Mouse (Mus musculus): ENCODE measurements around the gene Gm20388. TPM values are rescaled to one million over a fixed set of nuclear protein-coding genes. Genes with fewer than 3 reads are reported as not detected.
"Not testable (repeated sequence)": the region's sequence is repeated elsewhere in the genome, so short reads cannot be mapped to it uniquely, and the experiment has no call there.

Gm20388 gene
- polyA plus RNA-seq, 1 experiment: 23.9 TPM

DNA sequence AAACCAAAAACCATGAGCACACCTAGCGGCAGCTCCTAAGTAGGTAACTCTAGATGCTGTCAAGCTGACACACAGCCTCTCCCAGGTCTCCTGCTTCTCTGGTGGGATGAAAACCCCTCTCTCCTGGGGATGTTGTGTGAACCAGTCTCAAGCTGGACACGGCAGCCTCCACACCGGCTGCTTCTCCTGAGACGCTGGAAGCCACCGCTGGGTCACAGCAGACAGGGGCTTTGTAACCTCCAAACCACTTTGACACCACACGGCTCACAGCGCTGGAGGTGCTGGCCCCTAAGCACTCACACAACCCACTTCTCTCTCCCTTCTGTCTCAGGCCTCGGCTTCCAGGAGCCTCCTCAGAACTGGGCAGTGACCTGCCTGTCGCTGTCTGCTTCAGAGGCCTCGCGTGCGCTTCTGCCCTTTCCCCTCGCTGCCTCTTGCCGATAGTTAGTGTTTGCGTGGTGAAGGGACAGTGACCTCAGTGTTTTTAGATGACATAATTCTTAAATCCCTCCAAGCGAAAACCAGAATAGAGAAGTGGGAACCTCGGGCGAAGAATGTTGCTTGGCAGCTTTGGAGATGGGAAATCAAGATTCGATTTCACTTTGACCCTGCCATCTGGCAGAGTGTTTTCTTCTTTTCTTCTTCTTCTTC lies 809.1 kb downstream of the Gm20388 start:
- Histone ChIP-seq H3K4me1 (ENCODE audit: control insufficient read depth, insufficient read depth, low read length) (no peaks in the 10 kb centered on the region), H3K4me3 (ENCODE audit: insufficient read depth, low read length) (no peak overlapping the region), H3K27ac (ENCODE audit: insufficient read depth, low read length) (no peak overlapping the region)
- no peak for TF ChIP-seq POLR2A (IDR thresholded peaks at IDR 0.05; ENCODE audit: extremely low read depth, insufficient read depth, low read length)
- TF ChIP-seq CTCF (IDR thresholded peaks at IDR 0.05; ENCODE audit: extremely low read depth, insufficient read depth, low read length): no peak

GRCm38 (mm10) chr8:120723025-120723424 lies 812.4 kb downstream of the Gm20388 start:
- H3K4me1 ChIP-seq (ENCODE audit: control insufficient read depth, insufficient read depth, low read length): no peaks in the 10 kb centered on the region
- no peak overlapping the region for H3K27ac ChIP-seq (ENCODE audit: insufficient read depth, low read length)
- H3K4me3 ChIP-seq (ENCODE audit: insufficient read depth, low read length): no peak overlapping the region
- TF ChIP-seq POLR2A (IDR thresholded peaks at IDR 0.05; ENCODE audit: extremely low read depth, insufficient read depth, low read length) (no peak), CTCF (IDR thresholded peaks at IDR 0.05; ENCODE audit: extremely low read depth, insufficient read depth, low read length) (0 out of 2 replicates have a peak, but pooled peaks have one; percentile 5)

GRCm38 (mm10) chr8:120724096-120724495 lies 813.5 kb downstream of the Gm20388 start:
- not testable (repeated sequence) for H3K4me1 ChIP-seq (ENCODE audit: control insufficient read depth, insufficient read depth, low read length); H3K27ac ChIP-seq (ENCODE audit: insufficient read depth, low read length)

GRCm38 (mm10) chr8:120724816-120725575 lies 814.4 kb downstream of the Gm20388 start:
- no peaks in the 10 kb centered on the region for H3K4me1 ChIP-seq (ENCODE audit: control insufficient read depth, insufficient read depth, low read length)
- H3K4me3 ChIP-seq (ENCODE audit: insufficient read depth, low read length): no peak overlapping the region
- no peak for TF ChIP-seq CTCF (IDR thresholded peaks at IDR 0.05; ENCODE audit: extremely low read depth, insufficient read depth, low read length)
- no peak for TF ChIP-seq POLR2A (IDR thresholded peaks at IDR 0.05; ENCODE audit: extremely low read depth, insufficient read depth, low read length)
- no peak overlapping the region for H3K27ac ChIP-seq (ENCODE audit: insufficient read depth, low read length)

More at GRCm38 (mm10) chr8:120724096-120724495, 813.5 kb downstream of the Gm20388 start:
- H3K4me3 ChIP-seq (ENCODE audit: insufficient read depth, low read length): not testable (repeated sequence)

- Histone ChIP-seq H3K4me3 (ENCODE audit: insufficient read depth, low read length) (no peak overlapping the region), H3K4me1 (ENCODE audit: control insufficient read depth, insufficient read depth, low read length) (no peaks in the 10 kb centered on the region), H3K27ac (ENCODE audit: insufficient read depth, low read length) (no peak overlapping the region)
- no peak for TF ChIP-seq CTCF (IDR thresholded peaks at IDR 0.05; ENCODE audit: extremely low read depth, insufficient read depth, low read length)
- TF ChIP-seq POLR2A (IDR thresholded peaks at IDR 0.05; ENCODE audit: extremely low read depth, insufficient read depth, low read length): no peak
Observed at GRCm38 (mm10) chr8:120725576-120725950, 814.9 kb downstream of the Gm20388 start.

DNA sequence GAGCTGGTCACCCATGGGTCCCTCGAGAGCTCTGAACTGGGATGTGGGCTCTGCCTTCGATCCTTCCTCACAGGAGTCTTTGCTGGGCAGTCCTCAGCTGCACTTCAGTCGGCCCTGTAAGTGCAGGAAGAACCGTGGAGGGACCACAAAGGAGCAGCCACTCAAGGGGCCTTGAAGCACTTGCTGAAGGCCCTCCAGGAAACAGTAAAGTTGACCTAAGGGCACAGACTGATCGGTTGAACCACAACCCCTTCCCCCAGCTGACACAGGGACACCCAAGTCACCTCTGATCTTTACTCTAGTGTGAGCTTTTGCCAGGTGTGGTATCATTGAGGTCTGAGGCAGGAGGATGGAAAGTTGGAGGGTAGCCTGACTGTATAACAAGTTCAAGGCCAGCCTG lies 815.4 kb downstream of the Gm20388 start:
- no peaks in the 10 kb centered on the region for H3K4me1 ChIP-seq (ENCODE audit: control insufficient read depth, insufficient read depth, low read length)

GRCm38 (mm10) chr8:120728488-120729160 lies 818.0 kb downstream of the Gm20388 start:
- H3K4me1 ChIP-seq (ENCODE audit: control insufficient read depth, insufficient read depth, low read length): no peaks in the 10 kb centered on the region
- no peak overlapping the region for H3K4me3 ChIP-seq (ENCODE audit: insufficient read depth, low read length)
- TF ChIP-seq CTCF (IDR thresholded peaks at IDR 0.05; ENCODE audit: extremely low read depth, insufficient read depth, low read length) (no peak), POLR2A (IDR thresholded peaks at IDR 0.05; ENCODE audit: extremely low read depth, insufficient read depth, low read length) (no peak)
- H3K27ac ChIP-seq (ENCODE audit: insufficient read depth, low read length): no peak overlapping the region

More for the DNA sequence above, 815.4 kb downstream of the Gm20388 start:
- no peak overlapping the region for H3K4me3 ChIP-seq (ENCODE audit: insufficient read depth, low read length)
- TF ChIP-seq CTCF (IDR thresholded peaks at IDR 0.05; ENCODE audit: extremely low read depth, insufficient read depth, low read length) (no peak), POLR2A (IDR thresholded peaks at IDR 0.05; ENCODE audit: extremely low read depth, insufficient read depth, low read length) (no peak)
- H3K27ac ChIP-seq (ENCODE audit: insufficient read depth, low read length): no peak overlapping the region

- TF ChIP-seq CTCF (IDR thresholded peaks at IDR 0.05; ENCODE audit: extremely low read depth, insufficient read depth, low read length): no peak
- no peak for TF ChIP-seq POLR2A (IDR thresholded peaks at IDR 0.05; ENCODE audit: extremely low read depth, insufficient read depth, low read length)
- Histone ChIP-seq H3K4me1 (ENCODE audit: control insufficient read depth, insufficient read depth, low read length) (no peaks in the 10 kb centered on the region), H3K27ac (ENCODE audit: insufficient read depth, low read length) (no peak overlapping the region), H3K4me3 (ENCODE audit: insufficient read depth, low read length) (no peak overlapping the region)
Observed at GRCm38 (mm10) chr8:120731582-120731981, 820.9 kb downstream of the Gm20388 start.

GRCm38 (mm10) chr8:120732068-120732467 lies 821.4 kb downstream of the Gm20388 start:
- no peak for TF ChIP-seq POLR2A (IDR thresholded peaks at IDR 0.05; ENCODE audit: extremely low read depth, insufficient read depth, low read length)
- no peak for TF ChIP-seq CTCF (IDR thresholded peaks at IDR 0.05; ENCODE audit: extremely low read depth, insufficient read depth, low read length)
- Histone ChIP-seq H3K27ac (ENCODE audit: insufficient read depth, low read length) (no peak overlapping the region), H3K4me3 (ENCODE audit: insufficient read depth, low read length) (no peak overlapping the region), H3K4me1 (ENCODE audit: control insufficient read depth, insufficient read depth, low read length) (no peaks in the 10 kb centered on the region)

Measured in cortical plate, adult 2 months (tissue).